Mouse (Mus musculus) liver, postnatal 0 days (tissue): ENCODE data around the gene Wwtr1. TPM values are rescaled to one million over a fixed set of nuclear protein-coding genes. Genes with fewer than 3 reads are reported as not detected.
A peak's percentile ranks its signal among the peaks of the same experiment; 100 is the strongest.

ENCODE experiments used
- ATAC-seq: fragments of 200-750 bp; cut with Nextera tagmentation; 2 replicates; pipeline ENCODE4 v1.8.0; 2017; ENCODE audit warnings: mild to moderate bottlenecking, moderate library complexity
- DNase-seq: peaks from one replicate; pipeline ENCODE4 v3.0.0-alpha.2; 2016
- H3K27ac ChIP-seq: fragments of 300-500 bp; sonication (generic); 2 replicates; pipeline ENCODE4 v1.5.1; 2014; ENCODE audit warnings: antibody characterized with exemption, moderate library complexity, mild to moderate bottlenecking, low read depth
- H3K27me3 ChIP-seq: fragments of 300-500 bp; sonication (generic); 2 replicates; pipeline ENCODE4 v1.6.1; 2014; ENCODE audit warnings: low read length, control low read depth, mixed read lengths; ENCODE audit not compliant: insufficient read depth
- H3K36me3 ChIP-seq: fragments of 300-500 bp; sonication (generic); replicated peaks from 2 replicates; pipeline ENCODE4 v1.6.1; 2014; ENCODE audit warnings: mild to moderate bottlenecking, control low read depth, low read length, moderate library complexity, mixed read lengths; ENCODE audit not compliant: insufficient read depth
- H3K4me1 ChIP-seq: fragments of 300-500 bp; sonication (generic); 2 replicates; pipeline ENCODE4 v1.6.1; 2014; ENCODE audit warnings: antibody characterized with exemption, mild to moderate bottlenecking, control low read depth; ENCODE audit not compliant: insufficient read depth
- H3K4me2 ChIP-seq: fragments of 300-500 bp; sonication (generic); 2 replicates; pipeline ENCODE4 v1.6.1; 2014; ENCODE audit warnings: low read depth, mild to moderate bottlenecking, low read length, moderate library complexity, mixed read lengths
- H3K4me3 ChIP-seq: fragments of 300-500 bp; sonication (generic); 2 replicates; pipeline ENCODE4 v1.5.1; 2014; ENCODE audit warnings: low read depth, low read length
- H3K9ac ChIP-seq: fragments of 300-500 bp; sonication (generic); replicated peaks from 2 replicates; pipeline ENCODE4 v1.6.1; 2014; ENCODE audit warnings: mild to moderate bottlenecking, moderate library complexity
- H3K9me3 ChIP-seq: fragments of 300-500 bp; sonication (generic); 2 replicates; pipeline ENCODE4 v1.6.1; 2016; ENCODE audit warnings: mild to moderate bottlenecking, control low read depth, low read length, mixed read lengths
- CTCF ChIP-seq: sonication (generic); IDR thresholded peaks from 2 replicates; pipeline ENCODE4 v1.5.1; 2016; ENCODE audit warnings: antibody characterized with exemption, low read depth
- EP300 ChIP-seq: IDR thresholded peaks from 2 replicates; pipeline ENCODE4 v1.6.1; 2016; ENCODE audit warnings: antibody characterized with exemption, low read depth, mild to moderate bottlenecking
- WGBS: fragments of 180-500 bp; shearing (Covaris S2); extraction: QIAGEN DNeasy Blood & Tissue Kit; methylation state at CpG from one replicate; pipeline ENCODE4 v1.1.7; 2014; ENCODE audit not compliant: insufficient replicate concordance; 5-methylcytosine and 5-hydroxymethylcytosine counted together
- polyA plus RNA-seq: library from polyadenylated mRNA; unstranded; fragments of >200 nt; fragmentation: Nextera tagmentation; extraction: Ambion mirVana; gene quantifications from 2 replicates; pipeline ENCODE4 v1.2.1, GENCODE M21; 2015

Wwtr1 gene
- polyA plus RNA-seq, 1 experiment from 2014 or later = 2.7 TPM

- Histone ChIP-seq H3K4me2 (no peak overlapping the region), H3K27me3 (no peaks in the 10 kb centered on the region), H3K4me1 (no peaks in the 10 kb centered on the region), H3K9ac (no peak overlapping the region), H3K36me3 (0 out of 2 replicates have a peak, but pooled peaks cover 2% of the 10 kb centered on the region), H3K4me3 (no peak overlapping the region), H3K9me3 (no peaks in the 10 kb centered on the region), H3K27ac (no peak overlapping the region)
- DNase-seq (no peak), ATAC-seq (no peak)
- WGBS = 59% methylated on average over 4 of the region's 4 CpGs
- TF ChIP-seq CTCF = no peak
- no peak for TF ChIP-seq EP300
These were observed 112.4 kb downstream of the Wwtr1 start for GRCm38 (mm10) chr3:57463302-57463701.

DNA sequence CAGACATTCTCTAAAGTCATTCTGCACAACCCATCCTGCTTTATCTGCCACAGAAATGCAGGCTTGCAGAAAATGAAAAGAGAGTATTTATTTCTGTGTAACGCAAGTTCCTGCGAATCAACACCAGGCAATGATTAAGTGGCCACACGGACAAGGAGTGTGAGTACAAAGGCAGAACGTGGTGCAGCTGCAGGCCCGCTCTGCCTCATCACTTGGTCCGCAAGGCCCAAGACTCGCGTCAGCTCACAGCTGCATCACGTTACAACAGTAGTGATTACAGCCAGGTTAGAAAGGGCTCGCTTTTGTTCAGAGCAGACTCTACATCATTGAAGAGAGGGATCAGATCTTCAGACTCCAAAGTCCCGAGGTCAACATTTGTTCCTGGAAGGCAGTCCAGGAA, 117.1 kb downstream of the Wwtr1 start:
- Histone ChIP-seq H3K27me3 (no peaks in the 10 kb centered on the region), H3K9me3 (no peaks in the 10 kb centered on the region), H3K27ac (no peak overlapping the region), H3K4me1 (no peaks in the 10 kb centered on the region), H3K9ac (no peak overlapping the region), H3K36me3 (0 out of 2 replicates have a peak, but pooled peaks cover 2% of the 10 kb centered on the region), H3K4me2 (no peak overlapping the region), H3K4me3 (no peak overlapping the region)
- TF ChIP-seq CTCF (no peak), EP300 (no peak)
- no peak for DNase-seq
- no peak for ATAC-seq
- WGBS = 72% methylated on average over 11 of the region's 11 CpGs

- Histone ChIP-seq H3K27me3 (no peaks in the 10 kb centered on the region), H3K36me3 (no peaks in the 10 kb centered on the region), H3K4me3 (no peak overlapping the region), H3K4me1 (no peaks in the 10 kb centered on the region), H3K27ac (no peak overlapping the region), H3K9ac (no peak overlapping the region), H3K9me3 (no peaks in the 10 kb centered on the region), H3K4me2 (no peak overlapping the region)
- 26% methylated on average over 5 of the region's 5 CpGs for WGBS
- DNase-seq (peak; percentile 63), ATAC-seq (peak; percentile 44; the same call in 1 of the 2 replicates)
- TF ChIP-seq CTCF (peak; percentile 86), EP300 (no peak)
These were observed 127.3 kb downstream of the Wwtr1 start for GRCm38 (mm10) chr3:57448445-57448844.

DNA sequence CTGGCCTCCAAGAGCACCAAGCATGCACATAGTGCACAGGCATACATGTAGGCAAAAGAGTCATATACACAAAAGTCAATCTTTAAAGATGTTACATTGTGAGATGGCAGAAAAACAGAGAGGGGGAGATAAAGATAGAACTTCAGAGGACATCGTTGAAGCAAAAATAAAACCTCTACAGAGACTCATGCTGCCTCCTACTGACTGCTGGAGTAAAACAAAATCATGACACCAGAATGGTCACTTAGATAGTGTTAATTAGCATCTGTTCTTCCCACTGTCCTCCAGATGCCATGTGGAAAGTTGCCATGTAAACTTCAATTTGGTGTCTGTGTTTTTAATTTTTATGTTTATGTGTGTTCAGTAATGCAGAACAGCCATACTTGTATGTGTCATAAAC, 127.8 kb downstream of the Wwtr1 start:
- DNase-seq (no peak), ATAC-seq (no peak)
- 14% methylated on average over 1 of the region's 1 CpGs for WGBS
- TF ChIP-seq EP300 (no peak), CTCF (peak; percentile 25; the same call in 1 of the 2 replicates)
- H3K36me3 ChIP-seq = no peaks in the 10 kb centered on the region
- H3K9ac ChIP-seq = no peak overlapping the region
- no peaks in the 10 kb centered on the region for H3K27me3 ChIP-seq
- H3K9me3 ChIP-seq = no peaks in the 10 kb centered on the region
- no peak overlapping the region for H3K4me3 ChIP-seq
- H3K4me1 ChIP-seq = no peaks in the 10 kb centered on the region
- H3K27ac ChIP-seq = no peak overlapping the region
- no peak overlapping the region for H3K4me2 ChIP-seq

DNA sequence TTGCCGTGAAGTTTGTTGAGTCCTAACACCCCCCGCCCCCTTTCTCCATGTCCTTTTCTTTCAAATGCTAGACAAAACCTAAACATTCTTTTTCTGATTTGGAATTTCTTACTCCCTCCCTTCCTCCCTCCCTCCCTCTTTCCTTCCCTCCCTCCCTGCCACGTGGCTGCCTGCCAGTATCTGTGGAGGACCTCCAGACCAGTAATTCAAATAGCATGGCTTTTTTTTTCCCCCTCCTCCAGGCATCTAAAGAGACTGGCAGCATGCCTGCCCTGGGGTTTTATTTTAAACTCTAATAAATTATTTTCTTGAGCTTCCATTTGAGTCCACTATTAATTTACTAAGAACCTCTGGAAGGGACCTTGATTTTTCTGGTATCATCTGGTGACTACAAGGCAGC, 130.0 kb downstream of the Wwtr1 start:
- Histone ChIP-seq H3K27me3 (no peaks in the 10 kb centered on the region), H3K9ac (no peak overlapping the region), H3K4me2 (no peak overlapping the region), H3K4me3 (no peak overlapping the region), H3K4me1 (no peaks in the 10 kb centered on the region), H3K36me3 (no peaks in the 10 kb centered on the region; the same call in 1 of the 2 replicates), H3K27ac (no peak overlapping the region), H3K9me3 (no peaks in the 10 kb centered on the region)
- ATAC-seq (no peak), DNase-seq (no peak)
- no peak for TF ChIP-seq EP300
- TF ChIP-seq CTCF = no peak
- WGBS = 53% methylated on average over 3 of the region's 3 CpGs

GRCm38 (mm10) chr3:57440956-57441355, 134.8 kb downstream of the Wwtr1 start:
- Histone ChIP-seq H3K4me2 (no peak overlapping the region), H3K4me3 (no peak overlapping the region), H3K9me3 (no peaks in the 10 kb centered on the region), H3K36me3 (no peaks in the 10 kb centered on the region; the same call in 1 of the 2 replicates), H3K4me1 (no peaks in the 10 kb centered on the region), H3K9ac (no peak overlapping the region), H3K27ac (no peak overlapping the region), H3K27me3 (no peaks in the 10 kb centered on the region)
- TF ChIP-seq EP300 (no peak), CTCF (no peak)
- 63% methylated on average over 3 of the region's 3 CpGs for WGBS
- DNase-seq (no peak), ATAC-seq (no peak)

DNA sequence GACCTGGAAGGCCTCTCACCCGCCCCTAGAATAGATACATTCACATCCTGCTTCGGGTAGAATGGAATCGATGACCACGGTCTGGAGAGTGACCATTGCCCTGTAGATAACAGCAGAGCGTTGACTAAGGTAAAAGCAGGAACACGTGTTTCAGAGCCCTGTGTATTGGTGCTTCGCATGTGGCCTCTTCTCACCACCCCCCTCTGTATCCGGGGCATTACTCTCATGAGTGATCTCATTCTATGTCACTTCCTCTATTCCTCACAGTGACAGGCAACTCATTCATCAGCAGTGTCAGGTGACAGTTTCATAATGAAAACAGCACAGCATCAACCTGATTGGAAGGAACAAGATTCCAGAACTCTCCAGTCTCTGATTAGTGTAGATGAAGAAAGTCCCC, 140.3 kb downstream of the Wwtr1 start:
- ATAC-seq = peak; percentile 99
- Histone ChIP-seq H3K4me1 (peaks cover 10% of the 10 kb centered on the region), H3K27ac (peak overlapping the region; percentile 78), H3K9ac (no peak overlapping the region), H3K36me3 (no peaks in the 10 kb centered on the region; the same call in 1 of the 2 replicates), H3K9me3 (no peaks in the 10 kb centered on the region), H3K27me3 (no peaks in the 10 kb centered on the region), H3K4me2 (no peak overlapping the region), H3K4me3 (no peak overlapping the region)
- WGBS = 27% methylated on average over 8 of the region's 8 CpGs
- peak; percentile 54 for DNase-seq
- peak; percentile 62; the same call in 1 of the 2 replicates for TF ChIP-seq EP300
- TF ChIP-seq CTCF = no peak
